ENCODE assay signal across 8 mouse cellular contexts in the genomic region with DNA sequence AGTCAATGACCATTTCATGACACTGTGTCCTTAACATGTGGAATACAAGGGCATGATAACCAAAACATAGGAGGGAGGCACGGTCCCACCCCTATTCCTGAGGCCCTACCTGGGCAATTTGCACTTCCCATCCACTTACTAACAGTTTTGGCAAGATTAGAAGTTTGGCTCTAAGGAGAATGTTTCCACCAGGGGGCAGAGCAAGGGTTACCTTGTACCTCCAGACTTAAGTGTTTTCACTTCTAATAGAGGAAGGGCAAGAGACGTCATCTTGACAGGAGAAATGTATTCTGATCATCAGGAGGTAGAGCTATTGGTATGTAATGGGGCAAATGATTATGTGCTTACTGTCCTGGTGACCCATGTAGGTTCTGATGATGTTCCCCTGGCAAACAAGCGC. TPM values are rescaled to one million over a fixed set of nuclear protein-coding genes. Genes with fewer than 3 reads are reported as not detected.
A peak's percentile ranks its signal among the peaks of the same experiment; 100 is the strongest.
DNase-seq lines count a peak whose midpoint lies in the region; ATAC-seq and TF ChIP-seq lines count a peak whose summit lies in the region.

No protein-coding gene starts in this region.

- no peak overlapping the region for H3K9ac ChIP-seq in hindbrain, postnatal 0 days (replicated peaks; ENCODE audit: low read length)
- no peak overlapping the region for H3K9ac ChIP-seq in hindbrain, embryonic 16.5 days (ENCODE audit: low read depth, low read length)

- TF ChIP-seq CTCF in hindbrain, postnatal 0 days (IDR thresholded peaks at IDR 0.05; ENCODE audit: low read depth), result 0 out of 2 replicates have a peak, but pooled peaks have one; percentile 22

- 80% methylated on average over 3 of the region's 3 CpGs for WGBS in hindbrain, postnatal 0 days
- 80% methylated on average over 3 of the region's 3 CpGs for WGBS in hindbrain, embryonic 16.5 days

- no peaks in the 10 kb centered on the region for H3K27me3 ChIP-seq in hindbrain, postnatal 0 days (ENCODE audit: insufficient read depth, low read length)
- H3K27me3 ChIP-seq in hindbrain, embryonic 16.5 days (replicated peaks; ENCODE audit: control insufficient read depth, insufficient read depth, low read length), result no peaks in the 10 kb centered on the region

- peak; percentile 5 for DNase-seq in hindbrain, postnatal 0 days (ENCODE audit: low spot score)
- peak; percentile 49 for DNase-seq in ES-CJ7 (ENCODE audit: low read depth, low spot score)
- DNase-seq in cerebellum, adult 9-10 months, result peak; percentile 44
- DNase-seq in lung, adult 18-20 months, result peak; percentile 31 to 59
- DNase-seq in thymus, adult 18-20 months, result peak; percentile 7 to 13
- DNase-seq in frontal cortex, postnatal 36 days (ENCODE audit: low spot score in 2 of 2), result no peak
- no peak for DNase-seq in ovary, postnatal 36 days (ENCODE audit: low spot score)

- no peaks in the 10 kb centered on the region for H3K36me3 ChIP-seq in hindbrain, postnatal 0 days (ENCODE audit: insufficient read depth, low read length)
- H3K36me3 ChIP-seq in hindbrain, embryonic 16.5 days (ENCODE audit: control insufficient read depth, insufficient read depth, low read length), result no peaks in the 10 kb centered on the region

- no peak overlapping the region for H3K4me2 ChIP-seq in hindbrain, postnatal 0 days (ENCODE audit: low read depth, low read length)
- H3K4me2 ChIP-seq in hindbrain, embryonic 16.5 days (ENCODE audit: low read length), result no peak overlapping the region

- no peak for ATAC-seq in hindbrain, postnatal 0 days
- ATAC-seq in hindbrain, embryonic 16.5 days, result no peak

- no peak overlapping the region for H3K27ac ChIP-seq in hindbrain, postnatal 0 days
- no peak overlapping the region for H3K27ac ChIP-seq in hindbrain, embryonic 16.5 days (ENCODE audit: low read depth, low read length)

- H3K4me1 ChIP-seq in hindbrain, postnatal 0 days (ENCODE audit: insufficient read depth, low read length), result peaks cover 7% of the 10 kb centered on the region; the same call in 1 of the 2 replicates
- peaks cover 10% of the 10 kb centered on the region for H3K4me1 ChIP-seq in hindbrain, embryonic 16.5 days (ENCODE audit: control insufficient read depth, insufficient read depth, low read depth, low read length)

- no peaks in the 10 kb centered on the region for H3K9me3 ChIP-seq in hindbrain, postnatal 0 days (ENCODE audit: low read length)
- no peaks in the 10 kb centered on the region for H3K9me3 ChIP-seq in hindbrain, embryonic 16.5 days (ENCODE audit: control insufficient read depth, low read length)

- no peak overlapping the region for H3K4me3 ChIP-seq in hindbrain, postnatal 0 days (ENCODE audit: low read length)
- no peak overlapping the region for H3K4me3 ChIP-seq in hindbrain, embryonic 16.5 days (ENCODE audit: low read length)

RNA-seq across cellular contexts. Expression of a gene that starts 33.5 kb away (rescaled TPM):
- 112 and 114 TPM in 2 replicates for total RNA-seq in hindbrain, postnatal 0 days (2014; rRNA removed)
- polyA plus RNA-seq in hindbrain, postnatal 0 days (2015; fragmentation: Nextera tagmentation; extraction: Ambion mirVana), result 45.6 and 47.3 TPM in 2 replicates
- polyA plus RNA-seq in hindbrain, embryonic 16.5 days (2015; fragmentation: Nextera tagmentation; extraction: Ambion mirVana), result 10.5 and 15.4 TPM in 2 replicates

Comparison
In these comparisons a context has a peak if more than half of its experiments do, and no peak if none do; other contexts are left out.
1. DNase-seq: peak in hindbrain, postnatal 0 days (single experiment), ES-CJ7 (single experiment), cerebellum, adult 9-10 months (single experiment), lung, adult 18-20 months (2 of 2) and thymus, adult 18-20 months (2 of 2); none in frontal cortex, postnatal 36 days (0 of 2) and ovary, postnatal 36 days (single experiment).